Mouse (Mus musculus) midbrain, embryonic 14.5 days (tissue): ENCODE data around the gene Lpar1. TPM values are rescaled to one million over a fixed set of nuclear protein-coding genes. Genes with fewer than 3 reads are reported as not detected.
"Not testable (repeated sequence)": the region's sequence is repeated elsewhere in the genome, so short reads cannot be mapped to it uniquely, and the experiment has no call there.

Experiments
- ATAC-seq: fragments of 200-750 bp; cut with Nextera tagmentation; 2 replicates; pipeline ENCODE4 v1.8.0; 2017; ENCODE audit warnings: moderate number of reproducible peaks, moderate library complexity; ENCODE audit not compliant: low FRiP score, low TSS enrichment
- DNase-seq: peaks from one replicate; pipeline ENCODE4 v3.0.0-alpha.2; 2015
- H3K27ac ChIP-seq: fragments of 300-500 bp; sonication (generic); replicated peaks from 2 replicates; pipeline ENCODE4 v1.5.1; 2014; ENCODE audit warnings: mild to moderate bottlenecking, low read depth, low read length, moderate library complexity
- H3K27me3 ChIP-seq: fragments of 300-500 bp; sonication (generic); 2 replicates; pipeline ENCODE4 v1.6.1; 2014; ENCODE audit warnings: low read length, control low read depth, mixed read lengths; ENCODE audit not compliant: control insufficient read depth, insufficient read depth
- H3K36me3 ChIP-seq: fragments of 300-500 bp; sonication (generic); 2 replicates; pipeline ENCODE4 v1.6.1; 2014; ENCODE audit warnings: low read length, control low read depth; ENCODE audit not compliant: control insufficient read depth, insufficient read depth
- H3K4me1 ChIP-seq: fragments of 300-500 bp; sonication (generic); 2 replicates; pipeline ENCODE4 v1.6.1; 2014; ENCODE audit warnings: mild to moderate bottlenecking, antibody characterized with exemption, low read length, control low read depth; ENCODE audit not compliant: control insufficient read depth, insufficient read depth
- H3K4me2 ChIP-seq: fragments of 300-500 bp; sonication (generic); 2 replicates; pipeline ENCODE4 v1.6.1; 2014; ENCODE audit warnings: mild to moderate bottlenecking, low read length, moderate library complexity
- H3K4me3 ChIP-seq: fragments of 300-500 bp; sonication (generic); replicated peaks from 2 replicates; pipeline ENCODE4 v1.5.1; 2014; ENCODE audit warnings: low read depth, low read length
- H3K9ac ChIP-seq: fragments of 300-500 bp; sonication (generic); replicated peaks from 2 replicates; pipeline ENCODE4 v1.6.1; 2014; ENCODE audit warnings: mild to moderate bottlenecking, low read length, moderate library complexity
- H3K9me3 ChIP-seq: fragments of 300-500 bp; sonication (generic); 2 replicates; pipeline ENCODE4 v1.6.1; 2016; ENCODE audit warnings: low read length, control low read depth, mixed read lengths; ENCODE audit not compliant: control insufficient read depth
- WGBS: fragments of 180-500 bp; shearing (Covaris S2); extraction: QIAGEN DNeasy Blood & Tissue Kit; methylation state at CpG from one replicate; pipeline ENCODE4 v1.1.7; 2014; 5-methylcytosine and 5-hydroxymethylcytosine counted together
- polyA plus RNA-seq: library from polyadenylated mRNA; unstranded; fragments of >200 nt; fragmentation: Nextera tagmentation; extraction: Ambion mirVana; gene quantifications from 2 replicates; pipeline ENCODE4 v1.2.1, GENCODE M21; 2014

Lpar1 gene
- polyA plus RNA-seq, 1 experiment from 2014 or later, result 20.6 TPM

DNA sequence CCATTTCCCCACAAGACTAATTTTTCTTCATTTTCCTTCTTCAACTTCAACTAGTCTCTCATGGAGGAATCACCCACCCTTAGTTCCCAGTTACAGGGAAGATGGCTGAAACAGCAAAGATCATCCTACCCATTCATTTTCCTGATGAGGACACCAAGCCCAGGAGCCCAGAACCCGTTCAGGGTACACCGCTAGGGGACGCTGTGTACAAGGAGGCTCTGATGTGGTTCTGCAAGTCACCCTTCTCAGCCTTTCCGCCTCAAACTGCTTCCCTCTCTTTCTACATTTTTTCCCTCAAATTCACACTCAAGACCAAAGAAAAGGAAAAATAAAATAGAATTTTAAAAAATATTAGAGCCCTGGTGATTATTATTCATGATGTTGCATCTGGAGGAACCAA is 1.9 kb downstream of the Lpar1 start:
- H3K9me3 ChIP-seq, result no peaks in the 10 kb centered on the region
- peaks cover 6% of the 10 kb centered on the region for H3K27me3 ChIP-seq
- H3K4me1 ChIP-seq, result 0 out of 2 replicates have a peak, but pooled peaks cover 6% of the 10 kb centered on the region
- no peak overlapping the region for H3K4me3 ChIP-seq
- no peak overlapping the region for H3K27ac ChIP-seq
- H3K4me2 ChIP-seq, result peak overlapping the region; percentile 98
- peak; percentile 67 for DNase-seq
- WGBS, result 4% methylated on average over 4 of the region's 4 CpGs
- no peaks in the 10 kb centered on the region for H3K36me3 ChIP-seq
- no peak overlapping the region for H3K9ac ChIP-seq
- no peak for ATAC-seq

DNA sequence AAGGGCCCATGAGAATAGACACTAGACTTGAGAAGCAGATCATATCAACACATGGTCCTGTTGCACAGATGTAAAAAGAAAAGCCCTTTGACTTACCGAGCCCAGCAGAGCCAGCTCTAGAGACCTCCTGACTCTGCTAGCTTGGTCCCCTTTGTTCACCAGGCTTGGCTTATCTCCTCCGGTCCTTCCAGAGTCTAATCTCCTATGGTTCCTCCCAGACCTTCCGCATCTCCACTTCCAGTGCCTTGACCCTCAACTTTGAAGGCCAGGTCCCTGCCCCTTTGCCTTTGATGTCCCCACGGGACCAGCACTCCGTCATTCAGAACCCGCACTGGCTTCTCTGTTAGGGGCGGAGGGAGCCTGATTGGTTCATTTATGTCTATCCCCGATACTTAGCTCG is 6.0 kb downstream of the Lpar1 start:
- no peak overlapping the region for H3K4me2 ChIP-seq
- no peak overlapping the region for H3K27ac ChIP-seq
- no peaks in the 10 kb centered on the region for H3K36me3 ChIP-seq
- H3K27me3 ChIP-seq, result peaks cover 4% of the 10 kb centered on the region
- H3K4me1 ChIP-seq, result no peaks in the 10 kb centered on the region
- H3K9ac ChIP-seq, result no peak overlapping the region
- DNase-seq (no peak), ATAC-seq (no peak)
- H3K9me3 ChIP-seq, result no peaks in the 10 kb centered on the region
- no peak overlapping the region for H3K4me3 ChIP-seq
- WGBS, result 71% methylated on average over 9 of the region's 9 CpGs

DNA sequence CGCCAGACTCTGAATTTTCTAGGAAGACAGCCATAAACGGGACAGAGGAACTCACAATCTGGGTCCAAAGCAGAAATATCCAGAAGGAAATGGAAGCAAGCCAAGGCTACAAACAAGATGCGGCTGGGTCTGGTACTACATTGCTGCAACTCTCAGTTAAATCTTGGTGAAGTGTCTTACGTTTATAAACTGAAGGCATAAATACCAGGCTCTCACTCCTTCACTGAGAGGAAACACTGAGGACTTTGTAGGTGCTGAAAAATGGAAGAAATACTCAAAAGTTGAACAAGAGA is 6.5 kb downstream of the Lpar1 start:
- no peak overlapping the region for H3K9ac ChIP-seq
- ATAC-seq (no peak), DNase-seq (no peak)
- H3K4me1 ChIP-seq, result no peaks in the 10 kb centered on the region
- no peak overlapping the region for H3K4me2 ChIP-seq
- no peak overlapping the region for H3K4me3 ChIP-seq
- no peaks in the 10 kb centered on the region for H3K27me3 ChIP-seq
- no peaks in the 10 kb centered on the region for H3K36me3 ChIP-seq
- H3K27ac ChIP-seq, result no peak overlapping the region
- 88% methylated on average over 4 of the region's 4 CpGs for WGBS
- no peaks in the 10 kb centered on the region for H3K9me3 ChIP-seq

DNA sequence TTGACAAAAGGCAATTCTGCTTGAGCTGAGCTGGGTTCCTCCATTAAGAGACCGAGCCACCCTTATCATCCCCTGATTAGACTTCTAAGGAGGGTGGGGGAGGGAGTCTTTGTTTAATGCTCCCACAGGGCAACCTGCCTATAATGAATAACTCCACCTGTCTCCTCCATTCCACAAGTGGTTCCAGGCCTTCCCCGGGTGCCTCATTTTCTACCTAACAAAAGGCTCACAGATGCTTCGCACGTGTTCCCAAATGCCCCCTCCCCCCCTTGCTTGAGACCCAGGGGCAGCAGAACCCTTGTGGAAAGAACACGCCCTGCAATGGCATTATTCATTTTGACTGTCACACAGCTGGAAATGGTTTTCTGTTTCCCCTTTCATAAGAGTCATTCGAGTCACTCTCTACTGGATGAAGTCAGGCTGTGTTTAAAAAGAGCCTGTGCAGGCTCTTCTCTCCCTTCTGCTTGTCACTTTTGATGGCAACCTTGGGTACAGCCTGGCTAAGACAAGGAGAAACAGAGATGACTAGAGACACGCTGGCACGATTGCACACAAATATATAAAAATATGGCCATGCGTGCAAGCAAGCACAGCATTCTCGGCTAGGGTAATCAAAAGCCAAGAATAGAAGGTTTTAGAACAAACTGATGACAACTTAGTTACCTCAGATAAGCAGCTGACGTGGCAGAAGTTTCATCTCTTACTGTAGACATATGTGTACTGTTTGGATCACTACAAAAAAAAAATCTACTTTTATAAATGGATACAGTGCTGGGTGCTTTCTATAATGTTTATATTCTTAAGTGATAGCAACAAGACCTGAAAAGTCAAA is 7.0 kb downstream of the Lpar1 start:
- no peak overlapping the region for H3K9ac ChIP-seq
- no peak overlapping the region for H3K4me2 ChIP-seq
- DNase-seq (no peak), ATAC-seq (no peak)
- WGBS, result 54% methylated on average over 11 of the region's 11 CpGs
- no peak overlapping the region for H3K4me3 ChIP-seq
- H3K9me3 ChIP-seq, result no peaks in the 10 kb centered on the region
- no peaks in the 10 kb centered on the region for H3K4me1 ChIP-seq
- H3K27ac ChIP-seq, result no peak overlapping the region
- H3K36me3 ChIP-seq, result no peaks in the 10 kb centered on the region
- H3K27me3 ChIP-seq, result no peaks in the 10 kb centered on the region

DNA sequence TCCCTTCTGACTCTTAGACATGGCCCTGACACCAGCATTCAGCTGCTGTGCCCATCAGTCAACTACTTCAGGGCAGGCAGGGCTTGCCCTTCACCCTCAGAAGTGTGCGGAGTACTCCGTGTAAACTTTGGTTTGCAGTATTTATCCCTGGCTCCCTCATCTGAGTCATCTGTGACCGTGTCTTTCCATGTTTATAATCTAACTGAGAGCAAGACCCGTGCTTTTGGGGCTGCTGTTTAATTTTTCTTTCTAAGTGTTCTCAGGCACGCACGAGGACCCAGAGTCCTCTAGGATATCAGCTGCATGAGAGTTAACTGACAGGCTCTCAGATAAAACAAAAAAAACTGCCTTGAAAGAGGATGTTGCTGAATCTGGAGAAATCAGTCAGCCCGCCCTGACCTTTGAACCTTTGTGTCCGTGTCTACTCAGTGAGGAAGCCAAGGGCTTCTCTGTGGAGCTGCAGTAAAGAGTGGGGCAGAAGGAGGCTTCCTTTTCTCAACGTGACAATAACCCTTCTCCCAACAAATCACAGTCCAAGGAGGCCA is 7.7 kb downstream of the Lpar1 start:
- DNase-seq (no peak), ATAC-seq (no peak)
- no peak overlapping the region for H3K27ac ChIP-seq
- no peak overlapping the region for H3K9ac ChIP-seq
- H3K4me3 ChIP-seq, result no peak overlapping the region
- 62% methylated on average over 9 of the region's 9 CpGs for WGBS
- no peaks in the 10 kb centered on the region for H3K36me3 ChIP-seq
- no peaks in the 10 kb centered on the region for H3K27me3 ChIP-seq
- no peaks in the 10 kb centered on the region for H3K9me3 ChIP-seq
- no peaks in the 10 kb centered on the region for H3K4me1 ChIP-seq
- H3K4me2 ChIP-seq, result no peak overlapping the region

DNA sequence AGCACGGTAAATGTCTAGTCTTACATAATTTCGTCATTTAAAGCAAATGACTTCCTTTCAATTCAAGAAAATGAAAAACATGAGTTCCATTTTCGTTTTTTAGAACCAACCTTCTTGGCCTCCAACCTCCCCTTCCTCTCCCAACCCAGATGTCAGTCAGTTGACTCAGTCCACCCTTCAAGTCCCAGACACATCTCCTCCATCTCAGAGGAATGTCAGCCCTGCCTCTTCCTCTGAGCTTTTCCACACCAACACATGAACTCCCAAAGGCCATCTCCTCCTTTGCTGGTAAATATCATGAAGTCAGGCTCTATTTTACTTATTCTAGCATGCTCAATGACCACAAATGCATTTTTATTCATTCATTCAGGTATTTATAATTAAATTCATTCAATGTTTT is 10.5 kb downstream of the Lpar1 start:
- DNase-seq (no peak), ATAC-seq (no peak)
- Histone ChIP-seq H3K27me3 (no peaks in the 10 kb centered on the region), H3K27ac (no peak overlapping the region), H3K36me3 (no peaks in the 10 kb centered on the region), H3K4me1 (no peaks in the 10 kb centered on the region), H3K4me2 (no peak overlapping the region), H3K9ac (no peak overlapping the region), H3K4me3 (no peak overlapping the region), H3K9me3 (no peaks in the 10 kb centered on the region)
- 96% methylated on average over 3 of the region's 3 CpGs for WGBS

DNA sequence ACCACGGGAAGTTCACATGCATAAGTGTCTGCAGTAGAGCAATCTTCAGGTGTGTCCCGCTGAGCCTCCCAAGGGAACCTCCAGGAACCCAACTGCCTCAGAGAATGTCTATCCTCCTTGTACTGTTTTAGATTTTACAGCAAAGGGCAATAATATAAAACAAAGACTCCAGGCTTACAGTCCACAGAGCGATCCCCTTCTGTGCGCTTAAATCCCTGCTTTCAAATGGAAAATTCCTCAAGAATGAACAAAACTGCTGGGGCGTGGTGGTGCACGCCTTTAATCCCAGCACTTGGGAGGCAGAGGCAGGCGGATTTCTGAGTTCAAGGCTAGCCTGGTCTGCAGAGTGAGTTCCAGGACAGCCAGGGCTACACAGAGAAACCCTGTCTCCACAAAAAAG is 11.0 kb downstream of the Lpar1 start:
- H3K9me3 ChIP-seq, H3K9ac ChIP-seq, DNase-seq, H3K4me3 ChIP-seq, H3K4me1 ChIP-seq, ATAC-seq, H3K36me3 ChIP-seq, H3K27ac ChIP-seq, H3K4me2 ChIP-seq, H3K27me3 ChIP-seq: not testable (repeated sequence)
- 89% methylated on average over 7 of the region's 7 CpGs for WGBS

DNA sequence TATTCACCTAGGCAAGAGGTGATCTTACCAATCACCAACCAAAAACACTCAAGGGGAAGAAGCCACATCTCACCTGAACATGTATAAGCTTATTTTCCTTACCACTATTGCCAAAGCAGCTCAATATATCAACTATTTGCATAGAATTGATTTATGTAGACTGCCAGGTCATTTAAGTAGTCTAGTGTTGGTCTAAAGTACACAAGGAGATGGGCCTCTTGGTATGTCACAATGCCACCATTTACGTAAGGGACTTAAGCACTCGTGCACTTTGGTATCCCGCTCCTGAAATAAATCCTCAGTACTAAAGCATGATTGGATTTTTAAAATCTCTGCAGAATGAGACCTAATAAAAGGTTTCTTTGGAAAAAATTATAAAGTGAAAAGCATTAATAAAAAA is 12.9 kb downstream of the Lpar1 start:
- Histone ChIP-seq H3K9me3 (no peaks in the 10 kb centered on the region), H3K4me3 (no peak overlapping the region), H3K4me2 (no peak overlapping the region), H3K4me1 (no peaks in the 10 kb centered on the region), H3K27me3 (no peaks in the 10 kb centered on the region), H3K9ac (no peak overlapping the region), H3K36me3 (no peaks in the 10 kb centered on the region), H3K27ac (no peak overlapping the region)
- DNase-seq (no peak), ATAC-seq (no peak)
- 95% methylated on average over 3 of the region's 3 CpGs for WGBS

DNA sequence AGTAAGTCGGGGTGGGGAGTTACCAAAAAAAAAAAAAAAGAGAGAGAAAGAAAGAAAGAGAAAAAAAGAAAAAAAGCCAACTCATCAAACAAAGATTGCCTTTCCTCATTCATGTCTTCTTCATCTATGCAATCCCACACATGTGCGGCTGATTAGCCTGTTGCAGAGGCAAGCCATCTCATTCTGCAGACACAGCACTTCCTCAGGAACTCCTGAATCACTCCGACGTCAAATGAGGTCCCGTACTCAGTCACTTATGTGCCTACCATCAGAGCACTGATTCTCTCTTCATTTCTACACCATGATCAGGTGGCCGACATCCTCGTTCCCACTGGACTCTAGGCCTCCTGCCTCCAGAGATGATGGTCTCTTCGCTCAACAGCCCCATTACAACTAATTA is 13.3 kb downstream of the Lpar1 start:
- Histone ChIP-seq H3K4me1 (no peaks in the 10 kb centered on the region), H3K27me3 (no peaks in the 10 kb centered on the region), H3K9ac (no peak overlapping the region), H3K27ac (no peak overlapping the region), H3K36me3 (no peaks in the 10 kb centered on the region), H3K4me2 (no peak overlapping the region), H3K9me3 (no peaks in the 10 kb centered on the region), H3K4me3 (no peak overlapping the region)
- no peak for DNase-seq
- no peak for ATAC-seq
- WGBS, result 94% methylated on average over 8 of the region's 8 CpGs
